Mouse (Mus musculus): ENCODE measurements at regions not wholly inside any gene's neighbourhood (a gene's known extent, or its start where the extent isn't known, plus 50 kb on each side); places are given as distances from the start of the nearest gene placed in this dataset.
A peak's percentile ranks its signal among the peaks of the same experiment; 100 is the strongest.

GRCm38 (mm10) chr10:91583204-91583603 is 402.1 kb upstream of the Tmpo start:
- no peak for DNase-seq (ENCODE audit: low read depth, low spot score)

- DNase-seq (ENCODE audit: low read depth, low spot score): no peak
Observed at GRCm38 (mm10) chr10:91580959-91581358, 399.8 kb upstream of the Tmpo start.

GRCm38 (mm10) chr10:91575323-91576064 is 394.4 kb upstream of the Tmpo start:
- DNase-seq (ENCODE audit: low read depth, low spot score): no peak

- no peak for DNase-seq (ENCODE audit: low read depth, low spot score)
Observed at GRCm38 (mm10) chr10:91572796-91573195, 391.7 kb upstream of the Tmpo start.

- DNase-seq (ENCODE audit: low read depth, low spot score): no peak
Observed at GRCm38 (mm10) chr10:91569046-91569445, 387.9 kb upstream of the Tmpo start.

GRCm38 (mm10) chr10:91566116-91566774 is 385.1 kb upstream of the Tmpo start:
- no peak for DNase-seq (ENCODE audit: low read depth, low spot score)

GRCm38 (mm10) chr10:91559307-91559706 is 378.2 kb upstream of the Tmpo start:
- DNase-seq (ENCODE audit: low read depth, low spot score): no peak

GRCm38 (mm10) chr10:91548071-91548470 is 367.0 kb upstream of the Tmpo start:
- DNase-seq (ENCODE audit: low read depth, low spot score): no peak

DNA sequence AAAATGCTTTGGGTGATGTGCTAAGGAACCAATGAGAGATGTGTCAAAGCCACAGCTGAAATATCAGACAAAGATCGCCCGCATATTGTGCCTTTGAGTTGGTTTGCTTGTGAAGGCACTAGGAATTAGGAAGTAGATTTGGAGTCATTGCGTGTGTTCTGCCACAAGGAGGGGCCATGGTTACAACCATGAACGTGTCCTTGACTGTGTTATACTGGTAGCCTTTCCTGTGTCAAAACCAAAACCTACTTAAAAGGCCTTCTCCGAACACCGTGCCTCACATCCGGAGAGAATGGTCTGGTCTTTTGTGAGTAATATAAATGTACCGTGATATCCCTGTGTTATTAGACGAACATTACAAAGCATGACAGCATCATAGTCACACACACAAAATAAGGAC is 365.0 kb upstream of the Tmpo start:
- peak; percentile 22 for DNase-seq (ENCODE audit: low read depth, low spot score)

DNA sequence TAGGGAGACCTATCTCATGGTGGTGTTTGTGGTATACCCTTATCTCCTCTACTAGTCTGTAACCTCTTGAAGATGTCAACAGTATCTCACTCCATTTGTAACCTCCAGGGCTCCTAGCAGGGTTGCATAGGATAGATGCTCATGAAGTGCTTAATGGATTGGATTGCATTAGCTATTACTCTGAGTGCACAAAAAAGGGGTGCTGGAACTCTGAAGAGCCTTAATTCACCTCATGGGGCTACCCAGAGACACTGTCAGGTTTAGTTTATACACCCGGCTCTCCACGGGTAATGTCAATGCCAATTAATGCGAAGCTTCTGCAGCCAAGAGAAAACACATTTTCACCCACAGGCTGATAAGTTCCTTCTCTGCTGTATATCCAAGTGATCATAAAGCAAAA is 364.3 kb upstream of the Tmpo start:
- no peak for DNase-seq (ENCODE audit: low read depth, low spot score)

- no peak for DNase-seq (ENCODE audit: low read depth, low spot score)
Observed at GRCm38 (mm10) chr10:91543167-91543918, 362.2 kb upstream of the Tmpo start.

DNA sequence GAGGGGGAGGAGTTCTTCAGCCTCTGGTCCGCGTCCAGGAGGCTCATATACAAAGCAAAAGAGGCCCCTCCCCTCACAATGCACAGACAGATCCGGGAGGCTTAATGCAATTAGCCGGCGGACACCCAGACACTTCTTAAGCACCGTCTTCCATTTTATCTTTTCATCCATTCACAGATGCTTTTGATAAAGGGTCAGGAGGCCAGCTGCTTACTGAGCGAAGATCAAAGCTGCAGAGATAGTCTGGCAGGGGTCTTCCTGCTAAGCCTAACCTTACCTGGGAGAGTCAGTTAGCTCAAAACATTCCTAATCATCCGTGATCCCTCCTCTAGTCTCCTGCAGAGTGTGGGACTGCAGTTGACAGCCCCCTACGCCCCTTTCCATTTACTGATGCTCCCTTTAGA is 361.1 kb upstream of the Tmpo start:
- DNase-seq (ENCODE audit: low read depth, low spot score): no peak

GRCm38 (mm10) chr10:91537241-91537640 is 356.1 kb upstream of the Tmpo start:
- no peak for DNase-seq (ENCODE audit: low read depth, low spot score)

- DNase-seq (ENCODE audit: low read depth, low spot score): no peak
Observed at GRCm38 (mm10) chr10:91535392-91535791, 354.3 kb upstream of the Tmpo start.

GRCm38 (mm10) chr10:91528305-91528704 is 347.2 kb upstream of the Tmpo start:
- DNase-seq (ENCODE audit: low read depth, low spot score): no peak

DNA sequence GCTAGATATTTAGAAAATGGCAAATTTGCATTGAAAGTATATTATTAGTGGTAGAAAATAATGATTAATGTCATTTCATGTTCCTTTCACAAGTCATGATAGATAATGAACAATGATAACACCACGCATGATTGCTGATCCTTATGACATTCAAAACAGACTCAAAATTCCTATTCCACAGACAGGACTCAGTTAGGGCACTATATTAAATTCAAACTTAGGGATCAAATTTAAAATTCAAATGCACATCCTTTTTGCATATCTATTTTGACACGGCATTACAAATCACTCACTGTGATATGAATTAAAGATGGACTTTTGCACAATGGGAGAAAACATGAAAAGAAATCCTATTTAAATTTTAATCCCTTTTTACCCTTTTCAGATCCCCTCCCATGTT is 340.1 kb upstream of the Tmpo start:
- DNase-seq (ENCODE audit: low read depth, low spot score): no peak

- no peak for DNase-seq (ENCODE audit: low read depth, low spot score)
Observed at GRCm38 (mm10) chr10:91515021-91515371, 333.9 kb upstream of the Tmpo start.

DNA sequence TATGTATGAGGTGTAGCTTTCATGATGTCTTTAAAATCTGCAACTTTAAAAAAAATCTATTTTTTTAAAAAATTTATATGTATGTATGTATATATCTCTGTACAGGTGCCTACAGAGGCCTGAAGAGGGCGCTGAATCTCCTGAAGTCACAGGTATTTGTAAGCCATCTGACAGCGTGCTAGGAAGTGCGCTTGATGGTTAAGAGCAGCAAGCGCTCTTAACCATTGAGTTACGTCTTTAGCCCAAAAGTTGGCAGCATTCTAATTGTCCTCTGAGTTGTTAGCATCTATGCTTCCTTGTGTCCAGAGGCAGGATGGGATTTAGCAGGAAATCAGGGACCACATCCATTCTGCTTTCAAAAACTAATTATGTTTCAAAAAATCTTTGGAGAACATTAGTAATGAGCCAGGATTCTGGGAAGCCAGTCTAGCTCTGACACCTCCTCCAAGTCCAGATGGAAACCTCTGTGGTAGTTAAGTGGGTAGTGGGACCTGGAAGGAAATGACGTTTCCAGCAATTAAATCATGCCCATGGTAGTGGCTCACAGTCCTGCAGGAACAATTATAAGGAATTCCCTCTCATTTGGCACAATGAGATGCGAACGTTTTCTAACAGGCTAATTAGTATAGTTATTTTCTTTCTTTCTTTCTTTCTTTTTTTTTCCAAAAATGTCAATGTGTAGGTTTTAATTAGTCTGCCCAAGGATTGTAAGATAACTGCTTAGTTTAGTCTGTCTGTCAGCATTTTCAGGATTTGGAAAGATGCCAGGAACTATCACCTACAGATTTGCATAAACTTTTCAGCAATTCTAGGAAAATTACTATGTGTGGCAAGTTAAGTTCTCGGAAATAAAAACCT is 333.3 kb upstream of the Tmpo start:
- DNase-seq (ENCODE audit: low read depth, low spot score): no peak

- peak; percentile 4 for DNase-seq (ENCODE audit: low read depth, low spot score)
Observed at GRCm38 (mm10) chr10:91507038-91507437, 325.9 kb upstream of the Tmpo start.

DNA sequence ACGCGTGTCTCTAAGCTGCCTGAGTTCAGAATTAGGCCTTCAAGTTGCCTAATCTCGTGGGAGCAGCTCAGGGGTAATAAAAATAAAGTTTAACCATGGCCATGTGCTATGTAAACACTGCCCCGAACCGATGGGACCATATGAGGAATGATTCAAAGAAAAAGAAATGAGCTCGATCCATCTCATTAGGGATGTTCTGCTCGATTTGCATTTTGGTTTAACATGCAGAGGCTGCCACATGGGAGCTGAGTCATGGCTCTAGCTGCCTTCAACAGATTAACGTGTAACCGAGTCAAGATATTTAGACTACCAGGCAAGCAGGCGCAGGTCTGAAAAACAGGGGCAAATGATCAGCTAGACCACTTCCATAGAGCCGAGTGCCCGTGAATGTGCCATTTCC is 323.8 kb upstream of the Tmpo start:
- DNase-seq (ENCODE audit: low read depth, low spot score): no peak

DNA sequence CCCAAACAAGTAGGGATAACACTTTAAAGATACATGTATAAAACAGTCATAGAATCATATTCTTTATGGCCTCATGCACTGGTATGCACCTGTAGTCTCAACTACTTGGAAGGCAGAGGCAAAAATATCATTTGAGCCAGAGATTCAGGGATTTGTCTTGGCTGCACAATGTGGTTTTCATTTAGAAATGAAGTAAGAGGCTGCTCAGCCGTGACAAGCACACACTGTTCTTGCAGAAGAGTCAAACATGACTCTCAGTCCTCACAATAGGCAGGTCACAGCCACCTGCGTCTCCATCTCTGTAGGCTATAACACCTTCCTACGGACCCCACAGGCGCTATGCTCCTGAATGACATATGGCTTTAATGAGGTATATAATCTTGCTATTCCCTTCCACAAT is 317.4 kb upstream of the Tmpo start:
- DNase-seq (ENCODE audit: low read depth, low spot score): no peak

- no peak for DNase-seq (ENCODE audit: low read depth, low spot score)
Observed at GRCm38 (mm10) chr10:91464691-91465090, 283.6 kb upstream of the Tmpo start.
